Mouse (Mus musculus) liver, embryonic 16.5 days (tissue): ENCODE data around the gene Fam83e. TPM values are rescaled to one million over a fixed set of nuclear protein-coding genes. Genes with fewer than 3 reads are reported as not detected.

Experiments
- ATAC-seq: fragments of 200-750 bp; cut with Nextera tagmentation; 2 replicates; pipeline ENCODE4 v1.8.0; 2017; ENCODE audit warnings: low read depth, mild to moderate bottlenecking, moderate number of reproducible peaks, moderate library complexity
- H3K27ac ChIP-seq: fragments of 300-500 bp; sonication (generic); 2 replicates; pipeline ENCODE4 v1.5.1; 2014; ENCODE audit warnings: mild to moderate bottlenecking, low read length
- H3K27me3 ChIP-seq: fragments of 300-500 bp; sonication (generic); 2 replicates; pipeline ENCODE4 v1.6.1; 2014; ENCODE audit warnings: low read depth, low read length, mixed read lengths; ENCODE audit not compliant: control insufficient read depth, insufficient read depth
- H3K36me3 ChIP-seq: fragments of 300-500 bp; sonication (generic); 2 replicates; pipeline ENCODE4 v1.6.1; 2014; ENCODE audit warnings: mild to moderate bottlenecking; ENCODE audit not compliant: control insufficient read depth, insufficient read depth
- H3K4me1 ChIP-seq: fragments of 300-500 bp; sonication (generic); 2 replicates; pipeline ENCODE4 v1.6.1; 2014; ENCODE audit warnings: low read depth, low read length, mixed read lengths; ENCODE audit not compliant: control insufficient read depth
- H3K4me2 ChIP-seq: fragments of 300-500 bp; sonication (generic); 2 replicates; pipeline ENCODE4 v1.6.1; 2014; ENCODE audit warnings: low read depth, low read length, mixed read lengths
- H3K4me3 ChIP-seq: fragments of 300-500 bp; sonication (generic); 2 replicates; pipeline ENCODE4 v1.5.1; 2014; ENCODE audit warnings: low read depth, mild to moderate bottlenecking, low read length
- H3K9ac ChIP-seq: fragments of 300-500 bp; sonication (generic); 2 replicates; pipeline ENCODE4 v1.6.1; 2014; ENCODE audit warnings: low read depth, low read length
- H3K9me3 ChIP-seq: fragments of 300-500 bp; sonication (generic); replicated peaks from 2 replicates; pipeline ENCODE4 v1.6.1; 2016; ENCODE audit warnings: low read length; ENCODE audit not compliant: control insufficient read depth
- WGBS: fragments of 180-500 bp; shearing (Covaris S2); extraction: QIAGEN DNeasy Blood & Tissue Kit; methylation state at CpG from one replicate; pipeline ENCODE4 v1.1.7; 2014; ENCODE audit not compliant: insufficient replicate concordance; 5-methylcytosine and 5-hydroxymethylcytosine counted together
- polyA plus RNA-seq: library from polyadenylated mRNA; unstranded; fragments of >200 nt; fragmentation: Nextera tagmentation; extraction: Ambion mirVana; gene quantifications from 2 replicates; pipeline ENCODE4 v1.2.1, GENCODE M21; 2015

Fam83e gene
- polyA plus RNA-seq, 1 experiment from 2014 or later = 0.30 TPM

DNA sequence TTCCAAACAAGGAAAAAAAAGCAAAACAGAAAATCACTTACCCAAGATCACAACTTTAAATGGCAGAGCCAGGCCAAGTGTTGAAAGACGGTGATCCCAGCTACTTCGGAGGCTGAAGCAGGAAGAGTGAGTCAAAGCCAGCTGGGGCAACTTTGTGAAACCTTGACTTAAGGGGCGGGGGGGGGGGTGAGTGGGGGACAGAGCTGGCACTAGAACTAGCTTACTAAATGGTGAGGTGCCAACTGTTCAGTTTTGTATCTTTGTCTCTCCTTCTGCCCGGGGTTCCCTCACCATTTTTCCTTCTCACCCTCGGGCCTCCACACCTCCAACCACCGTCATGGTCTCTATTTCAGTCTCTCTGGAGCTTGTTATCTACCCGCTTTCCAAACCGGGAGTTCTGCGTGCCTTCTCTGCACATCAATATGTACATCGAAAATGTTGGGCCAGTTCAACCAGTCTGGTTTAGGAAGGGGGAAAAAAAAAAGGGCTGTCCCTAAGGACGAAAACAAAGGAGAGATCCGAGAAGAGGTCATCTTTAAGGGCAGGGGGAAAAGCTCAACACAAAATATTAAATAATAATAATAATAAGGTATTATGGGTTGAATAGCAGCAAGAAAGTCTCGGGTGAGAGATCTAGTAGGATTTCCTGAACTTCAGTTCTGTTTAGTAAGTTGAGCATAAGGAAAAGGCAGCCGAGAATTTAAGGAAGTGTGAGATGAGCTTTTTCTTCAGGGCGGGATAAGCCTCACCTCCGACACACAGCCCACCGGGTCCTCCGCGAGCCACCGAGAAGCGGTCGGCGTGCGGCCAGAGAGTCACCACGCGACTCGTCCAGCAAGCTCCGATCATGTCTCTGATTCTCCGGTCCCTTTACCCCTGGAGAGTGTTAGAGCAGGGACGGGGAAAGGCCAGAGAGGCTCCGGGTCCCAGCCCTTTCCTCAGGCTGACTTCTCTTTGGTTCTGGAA lies 3.8 kb upstream of the Fam83e start:
- WGBS = 6% methylated on average over 31 of the region's 31 CpGs
- peaks cover 60% of the 10 kb centered on the region for H3K4me1 ChIP-seq
- H3K27ac ChIP-seq = peak overlapping the region; percentile 83
- H3K9me3 ChIP-seq = no peaks in the 10 kb centered on the region
- peak overlapping the region; percentile 87 for H3K4me3 ChIP-seq
- peak; percentile 25 for ATAC-seq
- H3K9ac ChIP-seq = peak overlapping the region; percentile 83
- peaks cover 29% of the 10 kb centered on the region for H3K36me3 ChIP-seq
- no peaks in the 10 kb centered on the region for H3K27me3 ChIP-seq
- peak overlapping the region; percentile 96 for H3K4me2 ChIP-seq

GRCm38 (mm10) chr7:45717918-45718297 lies 3.1 kb upstream of the Fam83e start, which contains the start of gene Sphk2:
Gene Sphk2 (minus strand): TSS chr7:45718002.
- Histone ChIP-seq H3K4me1 (peaks cover 54% of the 10 kb centered on the region), H3K4me3 (peak within 1 kb of the TSS; percentile 87), H3K36me3 (peaks cover 26% of the 10 kb centered on the region), H3K9ac (peak within 1 kb of the TSS; percentile 85), H3K27me3 (no peaks in the 10 kb centered on the region), H3K9me3 (no peaks in the 10 kb centered on the region), H3K27ac (peak within 1 kb of the TSS; percentile 83), H3K4me2 (peak within 1 kb of the TSS; percentile 96)
- under 1% methylated on average over 41 of the region's 41 CpGs for WGBS
- peak; percentile 72 for ATAC-seq

DNA sequence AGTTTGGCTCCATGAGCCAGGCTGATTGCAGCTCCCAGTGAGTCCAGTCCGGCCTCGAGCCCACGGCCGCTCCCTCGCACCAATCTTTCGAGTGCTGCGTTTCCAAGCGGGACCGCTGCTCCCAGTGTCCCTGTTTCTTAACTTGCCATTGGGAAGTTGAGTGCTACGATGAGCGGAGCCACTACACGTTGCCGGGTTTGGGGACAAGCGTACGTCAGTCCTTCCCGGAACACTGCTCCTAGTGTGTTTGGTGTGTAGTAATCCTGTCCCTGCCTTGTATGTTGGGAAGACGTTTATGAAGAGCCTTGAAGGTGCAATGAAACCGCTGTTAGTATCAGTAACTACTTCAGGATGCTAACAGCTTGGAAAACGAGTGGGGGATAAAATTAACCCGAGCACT lies 2.7 kb upstream of the Fam83e start:
- Histone ChIP-seq H3K27ac (peak overlapping the region; percentile 71), H3K4me1 (peaks cover 50% of the 10 kb centered on the region), H3K36me3 (peaks cover 22% of the 10 kb centered on the region), H3K9me3 (no peaks in the 10 kb centered on the region), H3K9ac (peak overlapping the region; percentile 85), H3K4me2 (peak overlapping the region; percentile 77), H3K4me3 (peak overlapping the region; percentile 87), H3K27me3 (no peaks in the 10 kb centered on the region)
- no peak for ATAC-seq
- 0% methylated on average over 20 of the region's 20 CpGs for WGBS

GRCm38 (mm10) chr7:45719180-45719579 lies 1.8 kb upstream of the Fam83e start:
- H3K9me3 ChIP-seq = no peaks in the 10 kb centered on the region
- peaks cover 43% of the 10 kb centered on the region for H3K4me1 ChIP-seq
- H3K4me2 ChIP-seq = peak overlapping the region; percentile 77
- peaks cover 29% of the 10 kb centered on the region for H3K36me3 ChIP-seq
- ATAC-seq = no peak
- H3K27ac ChIP-seq = 0 out of 2 replicates have a peak overlapping the region, but pooled peaks have one; percentile 71
- H3K4me3 ChIP-seq = peak overlapping the region; percentile 87
- WGBS = 64% methylated on average over 10 of the region's 10 CpGs
- peak overlapping the region; percentile 85 for H3K9ac ChIP-seq
- no peaks in the 10 kb centered on the region for H3K27me3 ChIP-seq

GRCm38 (mm10) chr7:45719738-45720412 lies 1.1 kb upstream of the Fam83e start:
- Histone ChIP-seq H3K9me3 (no peaks in the 10 kb centered on the region), H3K4me3 (no peak overlapping the region), H3K27me3 (no peaks in the 10 kb centered on the region), H3K36me3 (peaks cover 31% of the 10 kb centered on the region), H3K27ac (no peak overlapping the region), H3K4me2 (peak overlapping the region; percentile 77), H3K4me1 (peaks cover 36% of the 10 kb centered on the region), H3K9ac (no peak overlapping the region; the same call in 1 of the 2 replicates)
- WGBS = 89% methylated on average over 15 of the region's 16 CpGs
- no peak for ATAC-seq

DNA sequence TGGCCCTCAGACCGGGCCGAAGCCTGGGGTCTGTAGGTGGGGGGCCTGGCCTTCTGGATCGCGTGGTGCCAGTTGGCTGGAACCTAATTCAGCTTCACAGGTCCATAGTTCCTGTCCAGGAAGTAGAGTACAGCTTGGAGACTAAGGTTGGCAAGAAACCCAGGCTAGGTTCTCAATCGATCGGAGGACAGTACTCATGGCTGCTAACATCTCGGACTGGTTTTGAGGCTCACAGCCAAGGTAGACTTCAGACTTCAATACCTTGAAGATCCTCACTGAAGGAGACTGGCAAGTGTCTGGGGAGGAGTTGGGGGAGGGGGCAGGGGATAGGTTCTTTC lies 191 bp downstream of the Fam83e start:
- Histone ChIP-seq H3K4me2 (no peak overlapping the region), H3K27me3 (no peaks in the 10 kb centered on the region), H3K36me3 (peaks cover 35% of the 10 kb centered on the region), H3K4me3 (no peak overlapping the region), H3K9me3 (no peaks in the 10 kb centered on the region), H3K27ac (no peak overlapping the region), H3K4me1 (peaks cover 27% of the 10 kb centered on the region), H3K9ac (no peak overlapping the region)
- 77% methylated on average over 7 of the region's 7 CpGs for WGBS
- ATAC-seq = no peak

DNA sequence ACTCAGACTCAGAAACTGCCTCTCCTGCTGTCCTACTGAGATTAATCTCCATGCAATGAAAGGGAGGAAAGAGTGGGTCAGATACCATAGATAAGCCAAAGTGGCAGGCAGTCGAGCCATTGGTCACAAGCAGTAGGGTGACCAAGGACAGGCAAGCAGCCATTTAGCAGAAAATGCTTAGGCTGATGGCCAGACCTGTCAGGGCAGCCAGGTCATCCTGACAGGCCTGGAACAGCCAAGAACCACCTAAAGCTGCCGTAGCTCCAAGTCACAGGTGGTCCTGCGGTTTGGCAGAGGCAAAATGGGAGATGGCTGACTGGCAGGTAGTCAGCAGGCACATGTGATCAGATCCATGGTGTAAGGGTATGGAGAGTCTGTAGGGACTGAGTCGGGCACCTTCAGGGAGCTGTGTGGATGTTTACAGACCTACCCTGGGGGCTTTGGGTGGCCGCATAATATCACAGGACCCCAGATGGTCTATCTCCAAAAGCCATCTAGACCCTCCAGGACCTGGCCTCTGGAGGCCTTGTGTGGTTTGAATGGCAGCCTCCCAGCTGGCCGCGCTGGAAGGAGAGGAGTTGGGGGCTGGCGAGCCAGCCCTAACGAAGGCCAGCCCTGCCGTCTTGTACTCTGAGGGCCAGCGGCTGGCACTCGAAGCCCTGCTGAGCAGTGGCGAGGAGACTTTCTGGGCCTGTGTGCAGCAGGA lies 783 bp downstream of the Fam83e start:
- Histone ChIP-seq H3K4me3 (no peak overlapping the region), H3K4me2 (no peak overlapping the region), H3K36me3 (peaks cover 35% of the 10 kb centered on the region), H3K9ac (no peak overlapping the region), H3K9me3 (no peaks in the 10 kb centered on the region), H3K27me3 (no peaks in the 10 kb centered on the region), H3K27ac (no peak overlapping the region), H3K4me1 (peaks cover 21% of the 10 kb centered on the region)
- ATAC-seq = no peak
- 66% methylated on average over 13 of the region's 13 CpGs for WGBS

GRCm38 (mm10) chr7:45722348-45722713 lies 1.3 kb downstream of the Fam83e start:
- ATAC-seq = no peak
- Histone ChIP-seq H3K4me3 (no peak overlapping the region), H3K27ac (no peak overlapping the region), H3K9ac (no peak overlapping the region), H3K27me3 (no peaks in the 10 kb centered on the region), H3K4me2 (no peak overlapping the region), H3K9me3 (no peaks in the 10 kb centered on the region), H3K4me1 (peaks cover 18% of the 10 kb centered on the region), H3K36me3 (peaks cover 35% of the 10 kb centered on the region)
- 79% methylated on average over 13 of the region's 13 CpGs for WGBS
